Mouse (Mus musculus) stomach, postnatal 0 days (tissue): ENCODE measurements around the gene Hap1. TPM values are rescaled to one million over a fixed set of nuclear protein-coding genes. Genes with fewer than 3 reads are reported as not detected.
"Not testable (repeated sequence)": the region's sequence is repeated elsewhere in the genome, so short reads cannot be mapped to it uniquely, and the experiment has no call there.

Experiments used
- ATAC-seq: fragments of 200-750 bp; cut with Nextera tagmentation; 2 replicates; pipeline ENCODE4 v1.8.0; 2017; ENCODE audit not compliant: low FRiP score, low TSS enrichment
- DNase-seq: peaks from one replicate; pipeline ENCODE4 v3.0.0-alpha.2; 2016; ENCODE audit warnings: low spot score
- H3K27ac ChIP-seq: fragments of 300-500 bp; sonication (generic); replicated peaks from 2 replicates; pipeline ENCODE4 v1.5.1; 2014; ENCODE audit warnings: mild to moderate bottlenecking, control low read depth
- H3K27me3 ChIP-seq: fragments of 300-500 bp; sonication (generic); 2 replicates; pipeline ENCODE4 v1.6.1; 2014; ENCODE audit warnings: low read length; ENCODE audit not compliant: control insufficient read depth, insufficient read depth
- H3K36me3 ChIP-seq: fragments of 300-500 bp; sonication (generic); 2 replicates; pipeline ENCODE4 v1.6.1; 2014; ENCODE audit warnings: low read length, mixed read lengths; ENCODE audit not compliant: control insufficient read depth, insufficient read depth
- H3K4me1 ChIP-seq: fragments of 300-500 bp; sonication (generic); replicated peaks from 2 replicates; pipeline ENCODE4 v1.6.1; 2014; ENCODE audit warnings: antibody characterized with exemption; ENCODE audit not compliant: control insufficient read depth, insufficient read depth
- H3K4me2 ChIP-seq: fragments of 300-500 bp; sonication (generic); replicated peaks from 2 replicates; pipeline ENCODE4 v1.6.1; 2014; ENCODE audit warnings: low read depth, mild to moderate bottlenecking, control low read depth, moderate library complexity
- H3K4me3 ChIP-seq: fragments of 300-500 bp; sonication (generic); 2 replicates; pipeline ENCODE4 v1.5.1; 2014; ENCODE audit warnings: low read depth, low read length, control low read depth
- H3K9ac ChIP-seq: fragments of 300-500 bp; sonication (generic); 2 replicates; pipeline ENCODE4 v1.6.1; 2014; ENCODE audit warnings: mild to moderate bottlenecking, low read length, control low read depth, mixed read lengths
- H3K9me3 ChIP-seq: fragments of 300-500 bp; sonication (generic); 2 replicates; pipeline ENCODE4 v1.6.1; 2016; ENCODE audit warnings: low read length; ENCODE audit not compliant: control insufficient read depth
- CTCF ChIP-seq: IDR thresholded peaks from 2 replicates; pipeline ENCODE4 v1.5.1; 2016; ENCODE audit warnings: antibody characterized with exemption, low read depth, mild to moderate bottlenecking, moderate library complexity
- EP300 ChIP-seq: optimal IDR thresholded peaks from 2 replicates; pipeline ENCODE3; 2016; ENCODE audit warnings: antibody characterized with exemption
- WGBS: fragments of 180-500 bp; shearing (Covaris S2); extraction: QIAGEN DNeasy Blood & Tissue Kit; methylation state at CpG from one replicate; pipeline ENCODE4 v1.1.7; 2014; 5-methylcytosine and 5-hydroxymethylcytosine counted together
- polyA plus RNA-seq: library from polyadenylated mRNA; unstranded; fragments of >200 nt; fragmentation: Nextera tagmentation; extraction: Ambion mirVana; gene quantifications from 2 replicates; pipeline ENCODE4 v1.2.1, GENCODE M21; 2015

Hap1 gene
- polyA plus RNA-seq, 1 experiment from 2014 or later: 7.9 TPM

GRCm38 (mm10) chr11:100369822-100370221 lies 13.9 kb upstream of the Hap1 start:
- H3K27me3 ChIP-seq: no peaks in the 10 kb centered on the region
- H3K9me3 ChIP-seq: no peaks in the 10 kb centered on the region
- H3K9ac ChIP-seq: no peak overlapping the region
- no peak overlapping the region for H3K4me3 ChIP-seq
- H3K27ac ChIP-seq: no peak overlapping the region
- H3K4me1 ChIP-seq: no peaks in the 10 kb centered on the region
- WGBS: 75% methylated on average over 8 of the region's 8 CpGs
- TF ChIP-seq CTCF (no peak), EP300 (no peak)
- no peak overlapping the region for H3K4me2 ChIP-seq
- DNase-seq: no peak
- no peak for ATAC-seq
- H3K36me3 ChIP-seq: peaks cover 34% of the 10 kb centered on the region

- 69% methylated on average over 7 of the region's 7 CpGs for WGBS
- H3K9me3 ChIP-seq: no peaks in the 10 kb centered on the region
- H3K4me1 ChIP-seq: no peaks in the 10 kb centered on the region
- no peak overlapping the region for H3K9ac ChIP-seq
- DNase-seq (no peak), ATAC-seq (no peak)
- no peak overlapping the region for H3K27ac ChIP-seq
- no peak overlapping the region for H3K4me2 ChIP-seq
- peaks cover 31% of the 10 kb centered on the region for H3K36me3 ChIP-seq
- H3K27me3 ChIP-seq: no peaks in the 10 kb centered on the region
- no peak for TF ChIP-seq EP300
- TF ChIP-seq CTCF: no peak
- H3K4me3 ChIP-seq: no peak overlapping the region
Measured at GRCm38 (mm10) chr11:100369145-100369544, 13.2 kb upstream of the Hap1 start.

- TF ChIP-seq EP300 (no peak), CTCF (peak; percentile 90)
- ATAC-seq (peak; percentile 63), DNase-seq (peak; percentile 86)
- Histone ChIP-seq H3K27ac (no peak overlapping the region), H3K9me3 (no peaks in the 10 kb centered on the region), H3K9ac (no peak overlapping the region), H3K27me3 (no peaks in the 10 kb centered on the region), H3K4me1 (no peaks in the 10 kb centered on the region), H3K4me3 (no peak overlapping the region), H3K4me2 (no peak overlapping the region), H3K36me3 (no peaks in the 10 kb centered on the region)
- 14% methylated on average over 12 of the region's 12 CpGs for WGBS
Measured at GRCm38 (mm10) chr11:100362979-100363562, 7.1 kb upstream of the Hap1 start.

GRCm38 (mm10) chr11:100362209-100362978 lies 6.5 kb upstream of the Hap1 start:
- peak; percentile 83 for DNase-seq
- Histone ChIP-seq H3K9me3 (no peaks in the 10 kb centered on the region), H3K4me1 (no peaks in the 10 kb centered on the region), H3K4me3 (no peak overlapping the region), H3K9ac (no peak overlapping the region), H3K4me2 (no peak overlapping the region), H3K27me3 (no peaks in the 10 kb centered on the region), H3K27ac (no peak overlapping the region), H3K36me3 (no peaks in the 10 kb centered on the region)
- ATAC-seq: peak; percentile 27; the same call in 1 of the 2 replicates
- 13% methylated on average over 8 of the region's 8 CpGs for WGBS
- TF ChIP-seq EP300 (no peak), CTCF (peak; percentile 96)

- ATAC-seq, DNase-seq, H3K9ac ChIP-seq, H3K4me2 ChIP-seq, H3K27me3 ChIP-seq, H3K4me3 ChIP-seq, H3K9me3 ChIP-seq, H3K27ac ChIP-seq, H3K36me3 ChIP-seq, H3K4me1 ChIP-seq: not testable (repeated sequence)
- no CpG with 5 or more reads among the region's 13 CpGs for WGBS
Measured at GRCm38 (mm10) chr11:100361059-100361458, 5.1 kb upstream of the Hap1 start.

- TF ChIP-seq EP300 (no peak), CTCF (no peak)
- H3K9ac ChIP-seq: no peak overlapping the region
- no peaks in the 10 kb centered on the region for H3K4me1 ChIP-seq
- H3K36me3 ChIP-seq: no peaks in the 10 kb centered on the region
- no peak overlapping the region for H3K27ac ChIP-seq
- WGBS: 79% methylated on average over 6 of the region's 6 CpGs
- no peak overlapping the region for H3K4me2 ChIP-seq
- no peak overlapping the region for H3K4me3 ChIP-seq
- peaks cover 3% of the 10 kb centered on the region; the same call in 1 of the 2 replicates for H3K27me3 ChIP-seq
- ATAC-seq (no peak), DNase-seq (no peak)
- no peaks in the 10 kb centered on the region for H3K9me3 ChIP-seq
Measured at GRCm38 (mm10) chr11:100360175-100360574, 4.2 kb upstream of the Hap1 start.
